Mouse (Mus musculus) urinary bladder, postnatal 14 days (tissue): ENCODE data around the gene Iars.
"Not testable (repeated sequence)": the region's sequence is repeated elsewhere in the genome, so short reads cannot be mapped to it uniquely, and the experiment has no call there.

Experiments used
- DNase-seq: peaks from one replicate; pipeline ENCODE4 v3.0.0; 2021; ENCODE audit warnings: low spot score

Iars gene

DNA sequence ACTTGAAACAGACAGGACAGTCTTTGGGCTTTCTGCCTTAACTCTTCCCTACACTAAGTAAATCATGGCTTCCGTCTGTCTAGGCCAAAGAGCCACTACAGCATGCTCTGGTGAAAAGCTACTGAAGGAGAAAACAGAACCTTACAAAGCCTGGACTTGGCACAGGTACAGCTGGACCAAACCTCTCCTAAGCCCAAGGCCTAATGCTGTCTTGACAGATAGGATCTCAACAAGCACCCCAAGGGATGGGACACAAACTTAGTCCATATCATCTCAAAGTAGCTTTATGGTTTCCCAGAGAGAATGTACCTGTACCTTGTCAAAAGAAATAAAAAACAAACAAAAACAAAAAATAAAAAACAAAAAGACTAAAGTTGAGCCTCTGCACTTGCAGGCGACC is 54.5 kb downstream of the Iars start:
- DNase-seq: no peak

DNA sequence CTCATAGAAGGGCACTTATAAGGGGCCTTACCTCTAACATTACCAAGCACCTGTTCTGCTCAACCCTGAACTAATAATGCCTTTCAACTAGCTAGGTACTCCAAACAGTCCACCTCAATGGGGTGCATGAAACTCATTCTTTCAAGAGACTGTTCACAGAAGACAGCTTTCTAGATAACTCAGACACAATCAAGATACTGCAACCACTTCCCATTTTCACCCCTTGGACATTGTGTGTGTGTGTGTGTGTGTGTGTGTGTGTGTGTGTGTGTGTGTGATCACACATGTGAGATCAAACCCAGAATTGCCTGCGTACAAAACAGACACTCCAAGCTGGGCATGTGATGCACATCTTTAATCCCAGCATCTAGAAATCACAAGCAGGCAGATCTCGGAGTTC is 56.1 kb downstream of the Iars start:
- DNase-seq: no peak

DNA sequence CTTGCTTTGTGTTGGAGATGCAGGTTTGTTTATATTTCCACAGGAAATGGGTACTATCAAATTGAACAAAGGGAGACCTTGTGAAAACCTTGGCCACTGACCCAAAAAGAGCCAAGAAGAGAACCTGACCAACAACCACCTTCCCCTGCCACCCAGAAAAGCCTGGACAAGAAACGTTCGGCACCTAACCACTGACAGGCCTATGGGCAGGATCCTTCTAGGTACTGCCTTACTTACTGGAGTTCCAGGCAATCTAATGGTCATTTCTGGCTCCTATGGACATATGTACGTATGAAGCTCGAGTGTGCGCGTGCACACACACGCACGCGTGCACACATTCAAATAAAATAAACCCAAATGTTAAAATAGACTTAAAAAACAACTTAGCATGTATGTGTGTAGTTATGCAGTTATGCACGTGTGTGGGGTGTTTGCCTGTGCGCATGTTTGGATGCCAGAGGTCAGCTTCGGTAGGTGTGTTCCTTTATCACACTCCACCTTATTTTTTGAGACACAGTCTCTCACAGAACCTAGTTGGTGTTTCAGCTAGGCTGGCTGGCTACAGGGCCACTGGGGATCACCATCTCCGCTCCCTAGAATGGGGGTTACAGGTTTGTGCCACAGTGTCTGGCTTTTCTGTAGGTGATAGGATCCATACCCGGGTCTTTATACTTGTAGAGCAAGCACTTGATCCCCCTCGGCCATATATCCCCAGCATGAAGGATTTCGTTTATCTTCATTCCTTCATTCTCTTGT is 59.6 kb downstream of the Iars start:
- no peak for DNase-seq

DNA sequence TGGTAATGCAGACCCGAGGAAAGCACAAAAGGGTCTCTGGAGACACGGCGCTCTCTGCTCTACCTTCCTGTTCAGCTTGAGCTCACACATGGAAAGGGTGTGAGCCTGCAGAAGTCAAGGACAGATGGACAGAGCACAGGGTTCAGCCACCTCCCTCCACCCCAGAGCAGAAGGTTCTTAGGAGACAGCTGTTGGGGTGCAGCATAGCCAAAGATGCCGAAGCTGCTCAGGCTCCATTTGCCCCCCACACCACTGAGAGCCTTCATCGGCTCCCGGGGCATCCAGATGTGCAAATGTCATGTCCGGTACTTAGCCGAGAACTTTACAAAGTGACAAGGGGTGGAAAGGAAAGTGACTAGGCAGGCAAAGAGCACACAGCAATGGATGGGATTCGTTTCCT is 74.7 kb downstream of the Iars start:
- no peak for DNase-seq

DNA sequence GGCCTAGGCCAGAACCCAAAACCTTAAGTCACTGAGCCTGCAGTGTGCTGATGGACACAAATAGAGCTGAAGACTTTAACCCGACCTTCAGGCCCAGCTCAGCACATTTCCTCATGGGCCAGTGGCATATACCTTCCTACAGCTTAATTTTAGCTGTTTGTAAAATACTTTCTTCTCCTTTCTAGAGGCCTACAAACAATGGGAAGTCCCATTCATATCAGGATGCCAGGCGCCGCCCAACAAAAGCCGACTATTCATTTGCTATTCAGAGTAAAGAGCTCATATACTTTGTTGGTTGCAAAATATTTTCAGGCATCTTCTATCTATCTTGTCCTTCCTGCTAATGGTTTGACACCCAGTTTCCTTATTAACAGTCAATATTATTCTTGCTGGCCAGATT is 76.1 kb downstream of the Iars start:
- DNase-seq: no peak

DNA sequence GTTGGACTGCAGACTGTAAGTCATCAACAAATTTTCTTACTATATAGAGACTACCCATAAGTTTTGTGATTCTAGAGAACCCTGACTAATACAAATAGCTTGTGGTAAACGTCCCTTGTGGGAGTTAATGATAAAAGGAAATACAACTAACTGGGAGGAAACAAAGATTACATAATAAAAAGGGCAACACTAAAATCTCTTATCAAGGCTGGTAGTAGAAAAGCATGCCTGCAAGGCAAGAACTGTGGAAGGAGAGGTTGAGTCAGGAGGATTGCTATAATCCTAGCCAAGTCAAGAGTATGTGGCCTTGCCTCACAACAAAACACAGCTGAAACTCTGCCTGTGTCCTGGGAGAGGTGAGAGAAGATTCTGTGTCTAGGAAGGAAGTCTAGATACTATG is 78.8 kb downstream of the Iars start:
- DNase-seq: no peak

DNA sequence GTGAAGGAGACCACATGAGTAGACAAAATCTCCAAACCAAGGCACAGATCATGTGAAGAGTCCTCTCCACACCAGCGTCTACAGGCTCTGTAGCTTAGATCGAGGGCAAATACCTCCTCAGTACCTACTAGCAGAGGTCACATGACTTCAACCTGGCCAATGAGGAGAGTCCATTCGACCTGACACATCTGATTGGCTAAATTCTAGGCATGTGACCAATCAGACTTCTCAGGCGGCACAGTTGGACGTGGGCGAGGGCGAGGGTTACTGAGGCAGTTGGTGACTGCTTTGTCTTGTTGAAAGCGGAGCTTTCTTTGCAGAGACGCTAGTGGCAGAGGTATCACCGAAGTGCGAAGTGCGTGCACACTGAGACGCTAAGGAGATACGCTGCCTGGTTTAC is 80.3 kb downstream of the Iars start:
- DNase-seq: no peak

DNA sequence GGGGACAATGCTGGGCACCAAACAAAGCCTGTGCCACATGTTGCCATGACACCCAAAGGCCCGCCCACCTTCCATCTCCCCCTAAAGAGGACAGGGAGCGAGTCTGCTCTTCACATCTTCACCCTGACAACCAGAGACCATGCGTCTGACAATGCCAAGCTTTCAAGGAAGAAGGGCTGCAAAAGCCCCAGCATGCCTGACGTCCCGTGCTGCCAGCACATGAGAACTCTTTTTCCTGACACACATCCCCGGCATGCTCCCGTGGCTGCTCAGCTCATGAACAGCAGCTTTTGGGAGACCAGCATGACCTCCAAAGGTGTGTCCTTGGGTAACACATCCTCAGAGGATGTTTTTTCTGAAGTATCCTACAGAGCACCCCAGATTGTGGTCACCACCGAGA is 83.4 kb downstream of the Iars start:
- no peak for DNase-seq

DNA sequence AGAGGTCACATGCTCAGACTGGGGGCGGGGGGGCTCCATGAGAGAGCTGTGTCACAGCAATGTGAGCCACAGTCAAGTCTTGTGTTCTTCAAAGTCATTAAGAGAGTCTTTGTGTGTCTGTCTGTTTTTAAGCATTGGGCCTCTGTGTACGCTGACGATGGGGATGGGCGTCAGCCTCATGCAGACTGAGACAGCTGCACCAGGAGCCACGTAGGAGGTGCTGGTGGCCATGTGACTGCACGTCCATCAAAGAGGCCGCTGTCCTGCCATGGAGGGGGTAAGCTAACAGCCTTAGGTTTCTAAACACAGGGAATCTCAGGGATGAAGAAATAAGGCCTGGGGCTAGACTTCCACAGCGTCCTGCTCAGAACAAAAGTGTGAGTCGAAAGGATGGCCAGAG is 84.4 kb downstream of the Iars start:
- DNase-seq: no peak

DNA sequence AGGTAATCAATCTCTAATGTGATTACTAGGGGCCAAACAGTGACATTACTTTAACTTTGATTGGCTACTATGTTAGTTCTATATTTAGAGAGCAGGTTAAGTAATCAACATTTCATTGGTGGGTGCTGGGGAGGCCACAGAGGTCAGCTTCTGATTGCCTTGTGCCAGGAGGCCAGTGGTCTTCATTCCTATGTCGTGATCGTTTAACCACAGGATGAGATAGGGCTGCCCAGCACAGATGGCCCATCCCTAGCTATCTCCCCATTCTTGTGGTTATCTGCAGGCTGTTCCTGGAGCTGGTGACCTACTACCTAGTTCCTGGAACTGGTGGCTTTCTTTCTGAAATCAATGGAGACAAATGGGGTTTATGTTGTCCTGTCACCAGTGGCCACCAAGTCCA is 86.1 kb downstream of the Iars start:
- DNase-seq: no peak

DNA sequence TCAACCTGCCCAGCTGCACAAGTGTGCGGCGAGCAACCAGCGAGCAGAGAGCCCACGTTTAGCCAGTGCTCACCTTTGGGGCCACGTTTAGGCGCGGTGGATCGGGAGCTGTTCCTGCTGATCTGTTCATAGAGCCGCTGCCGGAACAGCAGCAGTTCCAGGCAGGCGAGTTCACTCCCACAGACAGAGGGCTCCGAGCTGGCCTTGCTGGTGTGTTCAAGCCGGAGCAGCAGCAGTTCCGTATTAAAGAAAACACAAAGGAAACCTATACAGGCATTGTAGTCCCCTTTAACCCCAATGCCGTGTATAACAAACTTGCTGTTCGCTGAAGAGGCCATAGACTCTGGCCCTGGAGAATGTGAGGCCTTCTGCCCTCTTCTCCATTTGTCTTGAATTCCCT is 87.2 kb downstream of the Iars start:
- DNase-seq: no peak

DNA sequence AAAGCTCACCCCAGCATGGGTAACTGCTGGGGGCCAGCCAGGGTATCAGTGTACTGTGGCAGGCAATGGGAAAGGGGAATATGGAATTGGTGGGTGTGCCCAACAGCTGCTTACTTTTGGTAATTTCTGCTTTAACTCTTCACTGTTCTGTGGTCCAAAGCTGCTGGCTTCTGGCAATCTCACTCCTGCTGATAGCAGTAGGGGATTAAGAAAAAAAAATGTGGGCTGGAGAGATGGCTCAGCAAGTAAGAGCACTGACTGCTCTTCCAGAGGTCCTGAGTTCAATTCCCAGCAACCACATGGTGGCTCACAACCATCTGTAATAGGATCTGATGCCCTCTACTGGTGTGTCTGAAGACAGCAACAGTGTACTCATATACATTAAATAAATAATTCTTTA is 89.6 kb downstream of the Iars start:
- DNase-seq: not testable (repeated sequence)
